Mouse (Mus musculus) T-helper 17 cell (primary cell): ENCODE measurements at regions not wholly inside any gene's neighbourhood (a gene's known extent, or its start where the extent isn't known, plus 50 kb on each side); places are given as distances from the start of the nearest gene placed in this dataset.

Experiments
- in situ Hi-C, 2 experiments: fragments of 300-600 bp; cut with MboI, MseI; formaldehyde crosslinking; loops; 1 replicate in 1 of 2; 2 replicates in 1 of 2; pipeline ENCODE4 v1.15.1; 2025; ENCODE audit warnings: high pct_unique_total_duplicates in 2 of 2

DNA sequence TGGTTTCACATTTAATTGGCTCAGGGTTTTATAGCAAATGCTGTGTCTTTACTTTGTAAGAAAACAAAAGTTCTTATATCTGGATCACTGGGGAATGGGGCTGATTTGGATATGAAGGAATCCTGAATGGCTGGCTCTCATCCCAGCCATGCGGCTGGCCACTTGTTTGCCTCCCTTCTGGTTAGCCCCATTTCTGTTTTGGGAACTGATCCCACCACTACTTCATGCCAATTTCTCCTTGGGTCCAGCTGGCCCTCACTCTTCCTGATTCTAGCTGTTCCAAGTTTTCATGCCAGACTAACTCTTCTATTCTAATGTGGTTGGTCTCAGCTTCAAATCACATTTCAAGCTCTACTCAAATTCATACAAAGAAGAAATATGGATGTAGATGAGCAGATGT, 5319.6 kb downstream of the 9330182O14Rik start:
- in situ Hi-C loops: loop anchor here in 1 of 2 experiments (10.0 kb wide), 1 partner anchor 1231 kb away; no protein-coding TSS in a partner anchor

DNA sequence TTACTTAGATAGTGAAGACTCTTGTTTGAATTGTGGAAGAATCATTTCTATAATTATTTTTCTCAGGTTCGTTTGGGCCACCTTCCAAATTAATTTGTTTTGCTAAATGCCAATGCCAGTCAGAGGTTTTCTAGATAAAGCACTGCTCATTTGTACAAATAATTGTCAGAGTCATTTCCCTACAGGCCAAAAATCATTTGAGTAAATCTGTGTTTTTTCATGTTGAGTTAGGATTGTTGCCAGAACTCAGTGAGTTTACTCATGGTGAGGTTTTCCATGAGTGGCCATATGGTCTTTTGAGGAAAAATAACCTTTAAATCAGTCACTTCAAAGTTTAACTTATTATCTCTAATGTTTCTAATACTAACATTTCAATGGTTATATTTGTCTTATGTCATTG, 5336.3 kb downstream of the 9330182O14Rik start:
- in situ Hi-C loops: no loop called here

DNA sequence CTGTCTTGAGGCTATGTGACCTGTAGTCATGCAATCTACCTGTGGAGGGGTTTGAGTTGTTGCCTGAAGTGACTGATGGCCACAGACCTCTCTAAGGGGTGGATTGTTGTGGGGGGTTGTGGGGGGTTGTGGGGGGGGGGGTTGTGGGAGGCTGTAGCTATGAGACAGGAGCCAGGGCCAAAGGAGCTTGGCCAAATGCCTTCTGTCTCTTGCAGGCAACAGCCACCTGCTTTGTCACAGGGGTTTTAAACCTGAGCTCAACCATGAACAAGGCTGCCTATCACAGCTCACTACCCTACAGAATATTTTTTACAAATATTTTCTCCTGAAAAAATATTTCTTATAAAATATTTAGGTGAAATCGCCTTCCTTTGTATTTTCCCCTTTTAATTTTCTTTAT, 5339.0 kb downstream of the 9330182O14Rik start:
- in situ Hi-C loops: no loop called here

DNA sequence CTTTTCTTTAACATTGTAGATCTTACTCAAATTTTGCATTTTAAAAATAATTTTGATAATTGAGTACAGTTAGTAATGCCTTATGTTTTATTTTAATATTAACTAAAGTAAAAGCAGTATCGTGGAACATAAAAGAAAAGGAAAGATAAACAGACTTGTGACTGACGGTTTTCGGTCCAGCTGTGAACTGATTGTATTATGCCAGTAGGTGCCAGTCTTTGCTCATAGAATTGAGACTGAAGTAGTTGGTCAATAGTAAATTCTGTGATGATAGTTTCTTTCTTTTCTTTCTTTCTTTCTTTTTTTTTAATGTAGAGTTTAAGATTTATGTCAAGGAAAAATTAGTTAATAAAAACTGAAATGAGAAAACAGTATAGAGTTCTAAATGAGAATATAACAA, 5376.1 kb downstream of the 9330182O14Rik start:
- in situ Hi-C loops: loop anchor here in 1 of 2 experiments (5.0 kb wide), 1 partner anchor 48 kb away; no protein-coding TSS in a partner anchor
